In genomic region chr2:144127082-144128037, GRCm38 (mm10) we compare ENCODE assay signal across 15 mouse cellular contexts.
DNase-seq lines count a peak whose midpoint lies in the region; ATAC-seq and TF ChIP-seq lines count a peak whose summit lies in the region.
"Had no signal": no experiment of that assay in that cellular context is flagged by ENCODE, and none has a peak within 500 bp of the region (broad histone marks: within the 10 kb centered on the region; RNA-seq: fewer than 3 reads in every experiment).

No protein-coding gene starts in this region.

- 58% methylated on average over 13 of the region's 13 CpGs for WGBS in forebrain, embryonic 11.5 days
- 78% methylated on average over 13 of the region's 13 CpGs for WGBS in forebrain, embryonic 10.5 days
- 31% methylated on average over 13 of the region's 13 CpGs for WGBS in forebrain, postnatal 0 days
- 65% methylated on average over 12 of the region's 13 CpGs for WGBS in midbrain, postnatal 0 days

- no peak for DNase-seq in forebrain, embryonic 11.5 days (ENCODE audit: low spot score)
- DNase-seq in forebrain, embryonic 10.5 days (ENCODE audit: extremely low spot score, low spot score): no peak
- DNase-seq in left cerebral cortex, postnatal 4 days: peak; percentile 32
- DNase-seq in left cerebral cortex, adult 11 months (ENCODE audit: low spot score): no peak
- peak; percentile 31 for DNase-seq in forebrain, postnatal 0 days
- DNase-seq in midbrain, postnatal 0 days (ENCODE audit: low spot score): peak; percentile 56
- DNase-seq in testis, postnatal 10 days (ENCODE audit: low spot score): no peak
- DNase-seq in adrenal gland, adult 8-10 months: no peak
- DNase-seq: adrenal gland, postnatal 10 days; cerebellum, adult 11 months; liver, postnatal 0 days had no signal

- no peak; the same call in 1 of the 2 replicates for TF ChIP-seq CTCF in forebrain, postnatal 0 days (IDR thresholded peaks at IDR 0.05; ENCODE audit: low read depth)
- TF ChIP-seq CTCF in midbrain, postnatal 0 days (IDR thresholded peaks at IDR 0.05): no peak

- H3K27ac ChIP-seq in forebrain, embryonic 11.5 days (ENCODE audit: low read depth, low read length): no peak overlapping the region
- no peak overlapping the region for H3K27ac ChIP-seq in forebrain, embryonic 10.5 days
- H3K27ac ChIP-seq in forebrain, postnatal 0 days (ENCODE audit: low read depth, low read length): no peak overlapping the region
- peak overlapping the region; percentile 43; the same call in 1 of the 2 replicates for H3K27ac ChIP-seq in midbrain, postnatal 0 days (ENCODE audit: low read depth, low read length)
- H3K27ac ChIP-seq: embryonic facial prominence, embryonic 15.5 days; heart, embryonic 13.5 days; macrophage had no signal

- H3K4me1 ChIP-seq in forebrain, embryonic 11.5 days (replicated peaks; ENCODE audit: control insufficient read depth, insufficient read depth, low read length): no peaks in the 10 kb centered on the region
- H3K4me1 ChIP-seq in forebrain, embryonic 10.5 days: 0 out of 2 replicates have a peak, but pooled peaks cover 5% of the 10 kb centered on the region
- no peaks in the 10 kb centered on the region for H3K4me1 ChIP-seq in forebrain, postnatal 0 days (ENCODE audit: insufficient read depth)
- H3K4me1 ChIP-seq in midbrain, postnatal 0 days (ENCODE audit: insufficient read depth, low read length): 0 out of 2 replicates have a peak, but pooled peaks cover 3% of the 10 kb centered on the region

- no peak overlapping the region for H3K4me2 ChIP-seq in forebrain, embryonic 11.5 days (ENCODE audit: low read depth, low read length, severe bottlenecking)
- H3K4me2 ChIP-seq in forebrain, postnatal 0 days (ENCODE audit: low read depth): no peak overlapping the region
- H3K4me2 ChIP-seq in midbrain, postnatal 0 days (ENCODE audit: low read depth, low read length, poor library complexity, severe bottlenecking): no peak overlapping the region
- H3K4me2 ChIP-seq: embryonic facial prominence, embryonic 15.5 days; heart, embryonic 13.5 days had no signal

- no peaks in the 10 kb centered on the region for H3K27me3 ChIP-seq in forebrain, embryonic 11.5 days (ENCODE audit: control insufficient read depth, insufficient read depth, low read length)
- 0 out of 2 replicates have a peak, but pooled peaks cover 8% of the 10 kb centered on the region for H3K27me3 ChIP-seq in forebrain, embryonic 10.5 days (ENCODE audit: poor library complexity, severe bottlenecking)
- H3K27me3 ChIP-seq in forebrain, postnatal 0 days (ENCODE audit: insufficient read depth, low read length): peaks cover 4% of the 10 kb centered on the region; the same call in 1 of the 2 replicates
- no peaks in the 10 kb centered on the region for H3K27me3 ChIP-seq in midbrain, postnatal 0 days (ENCODE audit: insufficient read depth, low read length)
- H3K27me3 ChIP-seq: embryonic facial prominence, embryonic 15.5 days; heart, embryonic 13.5 days had no signal

- intact Hi-C loops in left cerebral cortex, postnatal 4 days (cut with DNase I): no loop called here

- no peak overlapping the region for H3K9ac ChIP-seq in forebrain, embryonic 11.5 days (ENCODE audit: low read length)
- no peak overlapping the region for H3K9ac ChIP-seq in forebrain, postnatal 0 days
- H3K9ac ChIP-seq in midbrain, postnatal 0 days (replicated peaks; ENCODE audit: low read length, poor library complexity, severe bottlenecking): no peak overlapping the region
- H3K9ac ChIP-seq: embryonic facial prominence, embryonic 15.5 days; heart, embryonic 13.5 days; liver, postnatal 0 days had no signal

- peak; percentile 74 for ATAC-seq in forebrain, embryonic 11.5 days (replicated peaks; ENCODE audit: low FRiP score)
- ATAC-seq in forebrain, postnatal 0 days: peak; percentile 80
- ATAC-seq in midbrain, postnatal 0 days (ENCODE audit: low FRiP score): peak; percentile 34; the same call in 1 of the 2 replicates
- ATAC-seq: inflammation-experienced regulatory T-cells, adult 6 months; liver, postnatal 0 days had no signal

- H3K9me3 ChIP-seq in forebrain, embryonic 11.5 days (ENCODE audit: control insufficient read depth, low read length): no peaks in the 10 kb centered on the region
- H3K9me3 ChIP-seq in forebrain, embryonic 10.5 days: no peaks in the 10 kb centered on the region
- no peaks in the 10 kb centered on the region for H3K9me3 ChIP-seq in forebrain, postnatal 0 days (ENCODE audit: low read length)
- no peaks in the 10 kb centered on the region for H3K9me3 ChIP-seq in midbrain, postnatal 0 days (ENCODE audit: low read length)
- H3K9me3 ChIP-seq: embryonic facial prominence, embryonic 15.5 days; heart, embryonic 13.5 days had no signal

- H3K36me3 ChIP-seq in forebrain, embryonic 11.5 days (ENCODE audit: control insufficient read depth, insufficient read depth, low read length): no peaks in the 10 kb centered on the region
- no peaks in the 10 kb centered on the region for H3K36me3 ChIP-seq in forebrain, embryonic 10.5 days (replicated peaks)
- no peaks in the 10 kb centered on the region for H3K36me3 ChIP-seq in forebrain, postnatal 0 days (ENCODE audit: insufficient read depth)
- no peaks in the 10 kb centered on the region for H3K36me3 ChIP-seq in midbrain, postnatal 0 days (ENCODE audit: insufficient read depth, low read length)
- H3K36me3 ChIP-seq: embryonic facial prominence, embryonic 15.5 days; heart, embryonic 13.5 days had no signal

- no peak overlapping the region for H3K4me3 ChIP-seq in forebrain, embryonic 11.5 days (ENCODE audit: low read depth, low read length)
- no peak overlapping the region for H3K4me3 ChIP-seq in forebrain, embryonic 10.5 days
- no peak overlapping the region for H3K4me3 ChIP-seq in forebrain, postnatal 0 days (ENCODE audit: low read depth, low read length)
- H3K4me3 ChIP-seq in midbrain, postnatal 0 days (ENCODE audit: low read depth, low read length): no peak overlapping the region
- H3K4me3 ChIP-seq: embryonic facial prominence, embryonic 15.5 days; heart, embryonic 13.5 days had no signal

Comparison
In these comparisons a context has a peak if more than half of its experiments do, and no peak if none do; other contexts are left out.
1. DNase-seq: peak in left cerebral cortex, postnatal 4 days (single experiment), forebrain, postnatal 0 days (single experiment) and midbrain, postnatal 0 days (single experiment); none in forebrain, embryonic 11.5 days (single experiment), forebrain, embryonic 10.5 days (single experiment), left cerebral cortex, adult 11 months (single experiment), testis, postnatal 10 days (single experiment) and adrenal gland, adult 8-10 months (single experiment).
2. Peak in every context shown above with its lines, with median percentiles within 50 percentile points of each other: ATAC-seq.